Mouse (Mus musculus): Measurements from ENCODE around the gene Gm11020. TPM values are rescaled to one million over a fixed set of nuclear protein-coding genes. Genes with fewer than 3 reads are reported as not detected.

Gene Gm11020
- total and polyA plus RNA-seq, 2 experiments from 2014 or later = not detected

GRCm38 (mm10) chr8:104365695-104366094, 44.3 kb downstream of the Gm11020 start:
- Histone ChIP-seq H3K4me3 (ENCODE audit: low read depth, low read length) (no peak overlapping the region), H3K27ac (ENCODE audit: low read depth) (no peak overlapping the region), H3K27me3 (ENCODE audit: control insufficient read depth, insufficient read depth, low read length) (no peaks in the 10 kb centered on the region), H3K36me3 (replicated peaks; ENCODE audit: control insufficient read depth, insufficient read depth, low read length) (no peaks in the 10 kb centered on the region), H3K4me2 (ENCODE audit: low read depth, low read length) (no peak overlapping the region), H3K9me3 (replicated peaks; ENCODE audit: control insufficient read depth, low read length) (no peaks in the 10 kb centered on the region), H3K9ac (replicated peaks; ENCODE audit: low read depth, low read length) (no peak overlapping the region), H3K4me1 (ENCODE audit: control insufficient read depth, insufficient read depth) (peaks cover 7% of the 10 kb centered on the region; the same call in 1 of the 2 replicates)
- no peak for TF ChIP-seq CTCF (IDR thresholded peaks at IDR 0.05; ENCODE audit: low read depth)
- TF ChIP-seq EP300 (IDR thresholded peaks at IDR 0.05; ENCODE audit: low read depth) = no peak
- ATAC-seq (ENCODE audit: insufficient read depth, low read depth) = no peak
- no peak for DNase-seq (ENCODE audit: low spot score)
- 87% methylated on average over 9 of the region's 9 CpGs for WGBS

GRCm38 (mm10) chr8:104367398-104367797, 46.0 kb downstream of the Gm11020 start:
- ATAC-seq (ENCODE audit: insufficient read depth, low read depth) = no peak
- 71% methylated on average over 5 of the region's 5 CpGs for WGBS

GRCm38 (mm10) chr8:104369591-104369990, 48.2 kb downstream of the Gm11020 start:
- ATAC-seq (ENCODE audit: insufficient read depth, low read depth) = no peak
- H3K4me3 ChIP-seq (ENCODE audit: low read depth, low read length) = no peak overlapping the region
- no peak overlapping the region for H3K4me2 ChIP-seq (ENCODE audit: low read depth, low read length)
- H3K27me3 ChIP-seq (ENCODE audit: control insufficient read depth, insufficient read depth, low read length) = no peaks in the 10 kb centered on the region
- peaks cover 11% of the 10 kb centered on the region for H3K4me1 ChIP-seq (ENCODE audit: control insufficient read depth, insufficient read depth)
- WGBS = 78% methylated on average over 12 of the region's 12 CpGs
- no peak overlapping the region for H3K27ac ChIP-seq (ENCODE audit: low read depth)
- H3K9me3 ChIP-seq (replicated peaks; ENCODE audit: control insufficient read depth, low read length) = no peaks in the 10 kb centered on the region
- H3K9ac ChIP-seq (replicated peaks; ENCODE audit: low read depth, low read length) = no peak overlapping the region
- no peak for DNase-seq (ENCODE audit: low spot score)
- no peak for TF ChIP-seq EP300 (IDR thresholded peaks at IDR 0.05; ENCODE audit: low read depth)
- TF ChIP-seq CTCF (IDR thresholded peaks at IDR 0.05; ENCODE audit: low read depth) = no peak
- H3K36me3 ChIP-seq (replicated peaks; ENCODE audit: control insufficient read depth, insufficient read depth, low read length) = 0 out of 2 replicates have a peak, but pooled peaks cover 3% of the 10 kb centered on the region

More at GRCm38 (mm10) chr8:104367398-104367797, 46.0 kb downstream of the Gm11020 start:
- no peaks in the 10 kb centered on the region for H3K27me3 ChIP-seq (ENCODE audit: control insufficient read depth, insufficient read depth, low read length)
- H3K4me3 ChIP-seq (ENCODE audit: low read depth, low read length) = no peak overlapping the region
- no peaks in the 10 kb centered on the region for H3K9me3 ChIP-seq (replicated peaks; ENCODE audit: control insufficient read depth, low read length)
- H3K9ac ChIP-seq (replicated peaks; ENCODE audit: low read depth, low read length) = no peak overlapping the region
- no peak overlapping the region for H3K27ac ChIP-seq (ENCODE audit: low read depth)
- H3K36me3 ChIP-seq (replicated peaks; ENCODE audit: control insufficient read depth, insufficient read depth, low read length) = 0 out of 2 replicates have a peak, but pooled peaks cover 3% of the 10 kb centered on the region
- H3K4me2 ChIP-seq (ENCODE audit: low read depth, low read length) = no peak overlapping the region
- H3K4me1 ChIP-seq (ENCODE audit: control insufficient read depth, insufficient read depth) = peaks cover 7% of the 10 kb centered on the region; the same call in 1 of the 2 replicates
- TF ChIP-seq EP300 (IDR thresholded peaks at IDR 0.05; ENCODE audit: low read depth) (no peak), CTCF (IDR thresholded peaks at IDR 0.05; ENCODE audit: low read depth) (no peak)
- DNase-seq (ENCODE audit: low spot score) = no peak

- Histone ChIP-seq H3K4me1 (ENCODE audit: control insufficient read depth, insufficient read depth) (peaks cover 15% of the 10 kb centered on the region), H3K4me3 (ENCODE audit: low read depth, low read length) (no peak overlapping the region), H3K4me2 (ENCODE audit: low read depth, low read length) (no peak overlapping the region), H3K9ac (replicated peaks; ENCODE audit: low read depth, low read length) (no peak overlapping the region), H3K36me3 (replicated peaks; ENCODE audit: control insufficient read depth, insufficient read depth, low read length) (0 out of 2 replicates have a peak, but pooled peaks cover 3% of the 10 kb centered on the region), H3K27me3 (ENCODE audit: control insufficient read depth, insufficient read depth, low read length) (no peaks in the 10 kb centered on the region), H3K9me3 (replicated peaks; ENCODE audit: control insufficient read depth, low read length) (no peaks in the 10 kb centered on the region), H3K27ac (ENCODE audit: low read depth) (no peak overlapping the region)
- ATAC-seq (ENCODE audit: insufficient read depth, low read depth) (no peak), DNase-seq (ENCODE audit: low spot score) (no peak)
- 56% methylated on average over 6 of the region's 6 CpGs for WGBS
- TF ChIP-seq CTCF (IDR thresholded peaks at IDR 0.05; ENCODE audit: low read depth) (no peak), EP300 (IDR thresholded peaks at IDR 0.05; ENCODE audit: low read depth) (no peak)
These were observed 48.7 kb downstream of the Gm11020 start for GRCm38 (mm10) chr8:104370071-104370470.

- TF ChIP-seq EP300 (IDR thresholded peaks at IDR 0.05; ENCODE audit: low read depth) = no peak
- no peak for TF ChIP-seq CTCF (IDR thresholded peaks at IDR 0.05; ENCODE audit: low read depth)
- ATAC-seq (ENCODE audit: insufficient read depth, low read depth) (no peak), DNase-seq (ENCODE audit: low spot score) (no peak)
- no peak overlapping the region for H3K4me2 ChIP-seq (ENCODE audit: low read depth, low read length)
- H3K9ac ChIP-seq (replicated peaks; ENCODE audit: low read depth, low read length) = no peak overlapping the region
- H3K9me3 ChIP-seq (replicated peaks; ENCODE audit: control insufficient read depth, low read length) = no peaks in the 10 kb centered on the region
- H3K4me1 ChIP-seq (ENCODE audit: control insufficient read depth, insufficient read depth) = peaks cover 25% of the 10 kb centered on the region
- no peaks in the 10 kb centered on the region for H3K27me3 ChIP-seq (ENCODE audit: control insufficient read depth, insufficient read depth, low read length)
- 0 out of 2 replicates have a peak, but pooled peaks cover 3% of the 10 kb centered on the region for H3K36me3 ChIP-seq (replicated peaks; ENCODE audit: control insufficient read depth, insufficient read depth, low read length)
- 90% methylated on average over 6 of the region's 6 CpGs for WGBS
- no peak overlapping the region for H3K4me3 ChIP-seq (ENCODE audit: low read depth, low read length)
- H3K27ac ChIP-seq (ENCODE audit: low read depth) = no peak overlapping the region
These were observed 49.8 kb downstream of the Gm11020 start for GRCm38 (mm10) chr8:104371121-104371520.

Other genes starting within 250 kb of the Gm11020 start
- 123 and 125 TPM in 2 replicates for gene Cdh5, start 219.9 kb upstream of the Gm11020 start, total RNA-seq (2014; rRNA removed; ENCODE audit: low replicate concordance)
- 39.5 and 42.6 TPM in 2 replicates for gene Cdh5, start 219.9 kb upstream of the Gm11020 start, polyA plus RNA-seq (2015; fragmentation: Nextera tagmentation; extraction: Ambion mirVana)
- 3.8 and 3.9 TPM in 2 replicates for gene Bean1, start 151.1 kb upstream of the Gm11020 start, total RNA-seq (2014; rRNA removed; ENCODE audit: low replicate concordance)
- 0.38 and 0.57 TPM in 2 replicates for gene Bean1, start 151.1 kb upstream of the Gm11020 start, polyA plus RNA-seq (2015; fragmentation: Nextera tagmentation; extraction: Ambion mirVana)
- 6.3 and 10.7 TPM in 2 replicates for gene Tk2, start 73.0 kb upstream of the Gm11020 start, total RNA-seq (2014; rRNA removed; ENCODE audit: low replicate concordance)
- gene Tk2, start 73.0 kb upstream of the Gm11020 start, polyA plus RNA-seq (2015; fragmentation: Nextera tagmentation; extraction: Ambion mirVana) = 7.7 and 9.9 TPM in 2 replicates
- 1.7 and 11.5 TPM in 2 replicates for gene Cklf, start 70.7 kb upstream of the Gm11020 start, total RNA-seq (2014; rRNA removed; ENCODE audit: low replicate concordance)
- gene Cklf, start 70.7 kb upstream of the Gm11020 start, polyA plus RNA-seq (2015; fragmentation: Nextera tagmentation; extraction: Ambion mirVana) = 13.3 and 15.0 TPM in 2 replicates
- not detected in 2 replicates for gene Cmtm2a, start 28.4 kb upstream of the Gm11020 start, total RNA-seq (2014; rRNA removed; ENCODE audit: low replicate concordance)
- not detected in 2 replicates for gene Cmtm2a, start 28.4 kb upstream of the Gm11020 start, polyA plus RNA-seq (2015; fragmentation: Nextera tagmentation; extraction: Ambion mirVana)
- not detected in 2 replicates for gene Gm45711, start 11.5 kb upstream of the Gm11020 start, total RNA-seq (2014; rRNA removed; ENCODE audit: low replicate concordance)
- gene Gm45711, start 11.5 kb upstream of the Gm11020 start, polyA plus RNA-seq (2015; fragmentation: Nextera tagmentation; extraction: Ambion mirVana) = not detected in 2 replicates
- gene Cmtm1, start 11.4 kb upstream of the Gm11020 start, total RNA-seq (2014; rRNA removed; ENCODE audit: low replicate concordance) = not detected in 2 replicates
- not detected in 2 replicates for gene Cmtm1, start 11.4 kb upstream of the Gm11020 start, polyA plus RNA-seq (2015; fragmentation: Nextera tagmentation; extraction: Ambion mirVana)
- gene Cmtm2b, start 663 bp downstream of the Gm11020 start, total RNA-seq (2014; rRNA removed; ENCODE audit: low replicate concordance) = not detected in 2 replicates
- not detected in 2 replicates for gene Cmtm2b, start 663 bp downstream of the Gm11020 start, polyA plus RNA-seq (2015; fragmentation: Nextera tagmentation; extraction: Ambion mirVana)
- 22.3 and 29.0 TPM in 2 replicates for gene Cmtm3, start 17.8 kb downstream of the Gm11020 start, total RNA-seq (2014; rRNA removed; ENCODE audit: low replicate concordance)
- 64.6 and 65.2 TPM in 2 replicates for gene Cmtm3, start 17.8 kb downstream of the Gm11020 start, polyA plus RNA-seq (2015; fragmentation: Nextera tagmentation; extraction: Ambion mirVana)
- gene Cmtm4, start 74.2 kb downstream of the Gm11020 start, total RNA-seq (2014; rRNA removed; ENCODE audit: low replicate concordance) = 10.2 and 13.4 TPM in 2 replicates
- 1.2 TPM in 2 replicates for gene Cmtm4, start 74.2 kb downstream of the Gm11020 start, polyA plus RNA-seq (2015; fragmentation: Nextera tagmentation; extraction: Ambion mirVana)
- gene Dync1li2, start 121.5 kb downstream of the Gm11020 start, total RNA-seq (2014; rRNA removed; ENCODE audit: low replicate concordance) = 11.0 and 20.2 TPM in 2 replicates
- gene Dync1li2, start 121.5 kb downstream of the Gm11020 start, polyA plus RNA-seq (2015; fragmentation: Nextera tagmentation; extraction: Ambion mirVana) = 36.5 and 38.8 TPM in 2 replicates
- gene Terb1, start 188.3 kb downstream of the Gm11020 start, total RNA-seq (2014; rRNA removed; ENCODE audit: low replicate concordance) = 0.15 TPM in 1 of 2 replicates, not detected in the other
- 0.05 and 0.07 TPM in 2 replicates for gene Terb1, start 188.3 kb downstream of the Gm11020 start, polyA plus RNA-seq (2015; fragmentation: Nextera tagmentation; extraction: Ambion mirVana)
- gene Nae1, start 213.1 kb downstream of the Gm11020 start, total RNA-seq (2014; rRNA removed; ENCODE audit: low replicate concordance) = 28.9 and 45.5 TPM in 2 replicates
- gene Nae1, start 213.1 kb downstream of the Gm11020 start, polyA plus RNA-seq (2015; fragmentation: Nextera tagmentation; extraction: Ambion mirVana) = 66.3 and 66.6 TPM in 2 replicates
- gene Car7, start 213.1 kb downstream of the Gm11020 start, total RNA-seq (2014; rRNA removed; ENCODE audit: low replicate concordance) = 0.99 and 2.3 TPM in 2 replicates
- 3.0 and 3.6 TPM in 2 replicates for gene Car7, start 213.1 kb downstream of the Gm11020 start, polyA plus RNA-seq (2015; fragmentation: Nextera tagmentation; extraction: Ambion mirVana)